Mouse (Mus musculus) kidney, adult 2 months (tissue): Measurements from ENCODE around the gene Gtf3c2. TPM values are rescaled to one million over a fixed set of nuclear protein-coding genes. Genes with fewer than 3 reads are reported as not detected.
A peak's percentile ranks its signal among the peaks of the same experiment; 100 is the strongest.

Experiments used
- DNase-seq: peaks from one replicate; pipeline ENCODE4 v3.0.0; 2021
- H3K27ac ChIP-seq: fragments of 200-500 bp; 2 replicates; pipeline ENCODE4 v1.5.1; 2012; ENCODE audit warnings: low read depth, low read length, control low read depth, inconsistent platforms; ENCODE audit not compliant: insufficient read depth
- H3K27me3 ChIP-seq: fragments of 200-500 bp; replicated peaks from 2 replicates; pipeline ENCODE4 v1.6.1; 2012; ENCODE audit warnings: mild to moderate bottlenecking, moderate library complexity, low read length, inconsistent platforms; ENCODE audit not compliant: control insufficient read depth, insufficient read depth
- H3K36me3 ChIP-seq: fragments of 200-500 bp; 2 replicates; pipeline ENCODE4 v1.6.1; 2012; ENCODE audit warnings: mild to moderate bottlenecking, moderate library complexity, low read length, inconsistent platforms; ENCODE audit not compliant: control insufficient read depth, insufficient read depth
- H3K4me1 ChIP-seq: fragments of 200-500 bp; 2 replicates; pipeline ENCODE4 v1.6.1; 2011; ENCODE audit warnings: low read length; ENCODE audit not compliant: control insufficient read depth, insufficient read depth
- H3K4me3 ChIP-seq: fragments of 200-500 bp; 2 replicates; pipeline ENCODE4 v1.5.1; 2011; ENCODE audit warnings: mild to moderate bottlenecking, low read depth, low read length, control low read depth; ENCODE audit not compliant: insufficient read depth
- CTCF ChIP-seq: fragments of 200-500 bp; conservative IDR thresholded peaks from 2 replicates; pipeline ENCODE4 v1.5.1; 2011; ENCODE audit warnings: low read depth, mild to moderate bottlenecking, control low read depth, low read length, moderate library complexity, mixed read lengths; ENCODE audit not compliant: insufficient read depth, insufficient read length
- POLR2A ChIP-seq: fragments of 200-500 bp; IDR thresholded peaks from one replicate; pipeline ENCODE4 v1.6.1; 2011; ENCODE audit warnings: low read depth, low read length, control low read depth
- WGBS: fragments of 180-500 bp; shearing (Covaris S2); methylation state at CpG from one replicate; pipeline ENCODE4 v1.1.7; 2018; 5-methylcytosine and 5-hydroxymethylcytosine counted together
- polyA plus RNA-seq: library from polyadenylated mRNA; depleted of rRNA; stranded (reverse); fragments of >200 nt; gene quantifications from 2 replicates; pipeline ENCODE4 v1.2.3, GENCODE M21; 2012

Gtf3c2 gene
- polyA plus RNA-seq, 1 experiment, result 47.8 TPM

- H3K27me3 ChIP-seq, result no peaks in the 10 kb centered on the region
- no peak overlapping the region for H3K27ac ChIP-seq
- no peak overlapping the region for H3K4me3 ChIP-seq
- no peaks in the 10 kb centered on the region for H3K36me3 ChIP-seq
- no peak for TF ChIP-seq CTCF
- no peak for TF ChIP-seq POLR2A
- 79% methylated on average over 4 of the region's 4 CpGs for WGBS
- no peak for DNase-seq
- peaks cover 2% of the 10 kb centered on the region; the same call in 1 of the 2 replicates for H3K4me1 ChIP-seq
These were observed 30.2 kb downstream of the Gtf3c2 start for GRCm38 (mm10) chr5:31149781-31150180.

- Histone ChIP-seq H3K4me3 (no peak overlapping the region), H3K36me3 (no peaks in the 10 kb centered on the region; the same call in 1 of the 2 replicates), H3K4me1 (no peaks in the 10 kb centered on the region), H3K27me3 (no peaks in the 10 kb centered on the region), H3K27ac (no peak overlapping the region)
- DNase-seq, result peak; percentile 7
- WGBS, result 10% methylated on average over 9 of the region's 9 CpGs
- TF ChIP-seq CTCF, result no peak
- no peak for TF ChIP-seq POLR2A
These were observed 40.9 kb downstream of the Gtf3c2 start for GRCm38 (mm10) chr5:31138968-31139425.

DNA sequence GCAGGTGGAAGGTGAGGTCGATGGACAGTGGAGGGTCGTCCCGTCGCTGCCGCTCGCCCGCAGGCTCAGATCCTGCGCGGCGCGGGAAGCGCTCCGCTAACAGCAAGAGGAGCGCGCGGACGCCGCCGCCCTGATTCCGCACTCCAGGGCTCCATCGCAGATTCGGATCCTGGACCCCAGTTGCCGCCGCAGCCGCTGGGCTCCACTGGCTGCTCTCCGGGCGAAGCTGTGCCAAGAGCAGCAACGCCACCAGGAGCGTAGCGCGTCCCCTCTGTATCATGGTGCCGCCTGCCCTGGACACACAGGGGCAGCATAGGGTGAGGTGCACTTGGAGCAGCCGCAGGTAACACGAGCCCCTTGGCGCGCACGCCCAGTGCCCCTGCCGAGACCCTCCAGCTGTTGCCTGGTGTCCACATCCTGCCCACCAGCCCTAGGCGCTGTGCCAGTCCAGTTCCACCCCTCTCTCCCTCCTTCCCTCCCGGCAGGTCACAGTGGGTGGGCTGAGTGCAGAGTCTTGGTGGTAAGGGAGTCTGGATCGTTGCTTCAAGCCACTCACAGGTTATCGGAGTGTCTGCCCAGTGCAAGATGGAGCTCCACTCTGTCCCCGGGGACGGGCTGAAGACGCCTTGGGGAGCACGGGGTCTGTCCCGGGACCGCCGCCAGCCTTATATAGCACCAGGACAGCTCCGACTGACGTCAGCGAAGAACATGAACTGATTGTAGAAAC is 41.5 kb downstream of the Gtf3c2 start, which contains the start of gene Ucn:
Gene Ucn, minus strand, starts transcription at position 589 of the 727 bp plus-strand sequence.
- WGBS, result 1% methylated on average over 52 of the region's 52 CpGs
- Histone ChIP-seq H3K4me3 (no peak within 1 kb of the TSS), H3K27me3 (no peaks in the 10 kb centered on the region), H3K4me1 (no peaks in the 10 kb centered on the region), H3K36me3 (no peaks in the 10 kb centered on the region; the same call in 1 of the 2 replicates), H3K27ac (no peak within 1 kb of the TSS)
- TF ChIP-seq POLR2A (no peak), CTCF (no peak)
- no peak for DNase-seq

DNA sequence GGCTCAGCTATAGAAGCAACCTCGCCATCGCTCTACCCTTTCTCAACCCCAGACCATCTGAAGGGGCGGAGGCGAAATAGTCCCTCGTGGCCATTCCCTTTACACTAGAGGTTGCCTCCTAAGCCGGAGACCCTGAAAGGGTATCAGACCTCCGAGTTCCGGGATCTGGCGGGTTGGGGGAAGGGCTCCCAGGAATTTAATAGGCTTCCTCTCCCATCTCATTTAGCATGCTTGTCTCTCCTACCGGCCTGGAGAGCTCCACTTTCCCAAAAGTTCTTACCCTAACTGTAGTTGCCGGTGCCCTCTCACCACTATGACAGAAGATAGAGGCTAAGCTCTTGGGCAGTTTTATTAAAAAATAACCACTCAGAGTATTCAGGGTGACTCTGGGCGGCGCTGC is 42.3 kb downstream of the Gtf3c2 start:
- no peak overlapping the region for H3K4me3 ChIP-seq
- TF ChIP-seq POLR2A (no peak), CTCF (no peak)
- no peak for DNase-seq
- 1% methylated on average over 13 of the region's 13 CpGs for WGBS
- H3K36me3 ChIP-seq, result no peaks in the 10 kb centered on the region; the same call in 1 of the 2 replicates
- no peaks in the 10 kb centered on the region for H3K4me1 ChIP-seq
- H3K27ac ChIP-seq, result no peak overlapping the region
- H3K27me3 ChIP-seq, result no peaks in the 10 kb centered on the region

GRCm38 (mm10) chr5:31136730-31137424 is 43.1 kb downstream of the Gtf3c2 start:
- 1% methylated on average over 33 of the region's 33 CpGs for WGBS
- Histone ChIP-seq H3K4me1 (no peaks in the 10 kb centered on the region), H3K4me3 (no peak overlapping the region), H3K27ac (no peak overlapping the region), H3K27me3 (no peaks in the 10 kb centered on the region), H3K36me3 (no peaks in the 10 kb centered on the region; the same call in 1 of the 2 replicates)
- DNase-seq, result no peak
- TF ChIP-seq POLR2A (no peak), CTCF (no peak)

- Histone ChIP-seq H3K4me3 (no peak overlapping the region), H3K36me3 (no peaks in the 10 kb centered on the region), H3K27ac (no peak overlapping the region), H3K27me3 (no peaks in the 10 kb centered on the region), H3K4me1 (no peaks in the 10 kb centered on the region)
- no peak for TF ChIP-seq POLR2A
- no peak for TF ChIP-seq CTCF
- DNase-seq, result no peak
- 41% methylated on average over 5 of the region's 5 CpGs for WGBS
These were observed 53.9 kb downstream of the Gtf3c2 start for GRCm38 (mm10) chr5:31126050-31126449.

- TF ChIP-seq CTCF (no peak), POLR2A (no peak)
- DNase-seq, result no peak
- 40% methylated on average over 2 of the region's 2 CpGs for WGBS
- H3K4me3 ChIP-seq, result no peak overlapping the region
- no peaks in the 10 kb centered on the region for H3K4me1 ChIP-seq
- no peak overlapping the region for H3K27ac ChIP-seq
- H3K27me3 ChIP-seq, result no peaks in the 10 kb centered on the region
- H3K36me3 ChIP-seq, result no peaks in the 10 kb centered on the region
These were observed 56.5 kb downstream of the Gtf3c2 start for GRCm38 (mm10) chr5:31123481-31123880.
